Comparison of ENCODE assay signal across 8 mouse cellular contexts in the genomic region with DNA sequence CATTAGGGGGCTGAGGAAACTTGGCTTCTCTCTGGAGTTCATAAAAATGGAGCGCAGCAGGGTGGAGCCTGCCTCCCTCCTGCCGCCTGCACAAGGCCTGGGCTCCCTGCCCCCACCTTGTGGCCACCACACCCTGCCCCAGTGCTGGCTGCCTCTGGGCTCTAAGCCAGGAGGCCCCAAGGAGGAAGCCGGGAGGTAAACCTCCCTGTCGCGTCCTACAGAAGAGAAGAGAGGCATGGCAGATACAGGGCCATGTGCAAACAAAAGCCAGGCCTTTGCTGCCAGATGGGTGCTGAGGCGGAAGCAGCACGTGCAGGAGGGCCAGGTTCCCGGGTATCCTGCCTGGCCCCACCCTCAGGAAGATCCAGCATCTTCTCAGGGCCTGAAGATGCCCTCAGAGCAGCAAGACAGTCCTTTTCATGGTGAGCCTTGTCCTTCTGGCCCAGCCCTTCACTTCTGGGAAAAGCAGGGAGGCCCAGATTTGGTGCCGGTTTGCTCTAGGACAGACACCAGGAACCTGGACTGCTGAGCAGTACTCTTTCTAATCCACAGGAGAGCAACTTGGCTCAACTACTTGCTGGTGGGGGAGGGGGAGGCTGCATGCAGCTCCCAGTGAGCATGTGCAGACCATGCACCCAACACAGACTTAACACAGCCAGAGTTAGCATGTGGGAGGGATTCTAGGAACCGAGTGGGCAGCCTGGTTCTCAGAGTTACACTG. TPM values are rescaled to one million over a fixed set of nuclear protein-coding genes. Genes with fewer than 3 reads are reported as not detected.
A peak's percentile ranks its signal among the peaks of the same experiment; 100 is the strongest.
DNase-seq lines count a peak whose midpoint lies in the region; ATAC-seq and TF ChIP-seq lines count a peak whose summit lies in the region.

A gene (plus strand): TSS at position 158 of the 721 bp plus-strand sequence.

- 20% methylated on average over 10 of the region's 10 CpGs for WGBS in kidney, adult 2 months
- 3% methylated on average over 10 of the region's 10 CpGs for WGBS in liver, embryonic 14.5 days (ENCODE audit: insufficient replicate concordance)
- WGBS in neural tube, embryonic 12.5 days, result 29% methylated on average over 10 of the region's 10 CpGs

- peak; percentile 39; the same call in 1 of the 2 replicates for TF ChIP-seq EP300 in liver, embryonic 14.5 days (IDR thresholded peaks at IDR 0.05; ENCODE audit: low read depth)

- H3K4me3 ChIP-seq in kidney, adult 2 months (ENCODE audit: insufficient read depth, low read depth, low read length), result no peak within 1 kb of the TSS
- peak within 1 kb of the TSS; percentile 66 to 73 for H3K4me3 ChIP-seq in liver, embryonic 14.5 days (ENCODE audit: insufficient read depth in 1 of 2, low read depth in 2 of 2, low read length in 2 of 2)
- H3K4me3 ChIP-seq in neural tube, embryonic 12.5 days, result no peak within 1 kb of the TSS

- peak; percentile 89 for DNase-seq in urinary bladder, postnatal 14 days (ENCODE audit: low spot score)
- DNase-seq in urinary bladder, postnatal 25 days (ENCODE audit: low spot score), result no peak
- peak; percentile 52 for DNase-seq in embryo, embryonic 10.5 days (ENCODE audit: low spot score)
- DNase-seq in heart, adult 8-10 months (ENCODE audit: low spot score), result peak; percentile 72
- DNase-seq in kidney, adult 2 months, result peak; percentile 84
- DNase-seq in liver, embryonic 14.5 days (ENCODE audit: low read depth in 3 of 3, low spot score in 3 of 3), result peak; percentile 72 to 80 (median 73)
- peak; percentile 59 for DNase-seq in thymus, postnatal 0 days (ENCODE audit: low spot score)

- H3K9me3 ChIP-seq in liver, embryonic 14.5 days (ENCODE audit: control insufficient read depth, low read length), result no peaks in the 10 kb centered on the region
- H3K9me3 ChIP-seq in neural tube, embryonic 12.5 days, result no peaks in the 10 kb centered on the region

- H3K9ac ChIP-seq in liver, embryonic 14.5 days (replicated peaks), result peak within 1 kb of the TSS; percentile 92
- H3K9ac ChIP-seq in neural tube, embryonic 12.5 days, result peak within 1 kb of the TSS; percentile 26; the same call in 1 of the 2 replicates

- 0 out of 2 replicates have a peak, but pooled peaks have one; percentile 12 for TF ChIP-seq CTCF in kidney, adult 2 months (conservative IDR thresholded peaks at IDR 0.05; ENCODE audit: insufficient read depth, insufficient read length, low read depth, low read length)
- TF ChIP-seq CTCF in liver, embryonic 14.5 days (IDR thresholded peaks at IDR 0.05; ENCODE audit: low read depth), result peak; percentile 87

- H3K27ac ChIP-seq in kidney, adult 2 months (ENCODE audit: insufficient read depth, low read depth, low read length), result peak within 1 kb of the TSS; percentile 84
- H3K27ac ChIP-seq in liver, embryonic 14.5 days, result peak within 1 kb of the TSS; percentile 96
- H3K27ac ChIP-seq in neural tube, embryonic 12.5 days, result peak within 1 kb of the TSS; percentile 65

- H3K4me1 ChIP-seq in kidney, adult 2 months (ENCODE audit: control insufficient read depth, insufficient read depth, low read length), result peaks cover 23% of the 10 kb centered on the region
- peaks cover 51 to 56% of the 10 kb centered on the region in 2 experiments for H3K4me1 ChIP-seq in liver, embryonic 14.5 days (replicated peaks; ENCODE audit: control insufficient read depth in 2 of 2, insufficient read depth in 2 of 2, low read length in 1 of 2)
- peaks cover 48% of the 10 kb centered on the region for H3K4me1 ChIP-seq in neural tube, embryonic 12.5 days

- H3K27me3 ChIP-seq in kidney, adult 2 months (replicated peaks; ENCODE audit: control insufficient read depth, insufficient read depth, low read length), result no peaks in the 10 kb centered on the region
- H3K27me3 ChIP-seq in liver, embryonic 14.5 days (ENCODE audit: control insufficient read depth, insufficient read depth, low read length), result no peaks in the 10 kb centered on the region
- H3K27me3 ChIP-seq in neural tube, embryonic 12.5 days (replicated peaks), result peaks cover 33% of the 10 kb centered on the region

- no peaks in the 10 kb centered on the region for H3K36me3 ChIP-seq in kidney, adult 2 months (ENCODE audit: control insufficient read depth, insufficient read depth, low read length)
- H3K36me3 ChIP-seq in liver, embryonic 14.5 days (replicated peaks; ENCODE audit: control insufficient read depth, insufficient read depth, low read depth), result peaks cover 2% of the 10 kb centered on the region
- H3K36me3 ChIP-seq in neural tube, embryonic 12.5 days, result peaks cover 6% of the 10 kb centered on the region

- peak; percentile 91 for ATAC-seq in liver, embryonic 14.5 days (ENCODE audit: insufficient read depth)
- peak; percentile 67 for ATAC-seq in neural tube, embryonic 12.5 days (ENCODE audit: low FRiP score, low read depth)

- H3K4me2 ChIP-seq in liver, embryonic 14.5 days (ENCODE audit: low read depth), result peak within 1 kb of the TSS; percentile 100
- H3K4me2 ChIP-seq in neural tube, embryonic 12.5 days (replicated peaks), result peak within 1 kb of the TSS; percentile 18

- no peak for TF ChIP-seq POLR2A in kidney, adult 2 months (IDR thresholded peaks at IDR 0.05; ENCODE audit: low read depth, low read length)

RNA-seq across cellular contexts. Expression of the gene that starts here (rescaled TPM):
- under 1 TPM in 1 of 4 experiments, not detected in 3; 0.66 TPM for total RNA-seq in heart, adult 8-10 months (2022)
- polyA plus RNA-seq in kidney, adult 2 months (2012; rRNA removed), result 0.65 and 0.81 TPM in 2 replicates
- 10.9 and 11.9 TPM in 2 replicates for polyA plus RNA-seq in liver, embryonic 14.5 days (2012; rRNA removed)
- polyA plus RNA-seq in liver, embryonic 14.5 days (2014; fragmentation: Nextera tagmentation; extraction: Ambion mirVana), result 8.3 and 10.3 TPM in 2 replicates
- polyA plus RNA-seq in neural tube, embryonic 12.5 days (2016; fragmentation: Nextera tagmentation; extraction: Ambion mirVana), result 2.5 and 2.6 TPM in 2 replicates
- 2.4 and 3.6 TPM in 2 replicates for polyA plus RNA-seq in thymus, postnatal 0 days (2015; fragmentation: Nextera tagmentation; extraction: Ambion mirVana)

Comparison
In these comparisons a context has a peak if more than half of its experiments do, and no peak if none do; other contexts are left out.
1. Peak in DNase-seq in heart, adult 8-10 months; RNA of the gene not detected or under 1 TPM.
2. Peak in DNase-seq and H3K27ac ChIP-seq in kidney, adult 2 months; RNA of the gene not detected or under 1 TPM.
3. H3K4me3 ChIP-seq: peak in liver, embryonic 14.5 days (2 of 2); none in kidney, adult 2 months (single experiment) and neural tube, embryonic 12.5 days (single experiment).
4. Peak in every context shown above with its lines, with median percentiles within 50 percentile points of each other: H3K27ac ChIP-seq.